Mouse (Mus musculus) spleen, postnatal 4 days (tissue): Measurements from ENCODE around the gene Myod1.

Experiments used
- DNase-seq, 2 experiments: peaks; one replicate each; pipeline ENCODE4 v3.0.0; 2022; ENCODE audit warnings: low spot score in 2 of 2

The Myod1 gene

GRCm38 (mm10) chr7:46415818-46416425 lies 39.6 kb downstream of the Myod1 start:
- no peak for DNase-seq

GRCm38 (mm10) chr7:46417467-46417866 lies 41.2 kb downstream of the Myod1 start:
- no peak for DNase-seq

GRCm38 (mm10) chr7:46418102-46418622 lies 41.9 kb downstream of the Myod1 start:
- no peak for DNase-seq

- DNase-seq: no peak
Observed at GRCm38 (mm10) chr7:46421535-46421934, 45.3 kb downstream of the Myod1 start.

GRCm38 (mm10) chr7:46422052-46422763 lies 45.9 kb downstream of the Myod1 start:
- no peak for DNase-seq

GRCm38 (mm10) chr7:46422764-46423412 lies 46.6 kb downstream of the Myod1 start:
- DNase-seq: peak; percentile 56 to 84

- DNase-seq: no peak
Observed at GRCm38 (mm10) chr7:46423951-46424350, 47.7 kb downstream of the Myod1 start.

- no peak for DNase-seq
Observed at GRCm38 (mm10) chr7:46425012-46425411, 48.7 kb downstream of the Myod1 start.
